Mouse (Mus musculus) left cerebral cortex, adult 9 months (tissue): Measurements from ENCODE around the gene Cnot11.
A peak's percentile ranks its signal among the peaks of the same experiment; 100 is the strongest.

Experiments used
- DNase-seq, 2 experiments: peaks; one replicate each; pipeline ENCODE4 v3.0.0; 2022; ENCODE audit warnings: low spot score in 2 of 2

The Cnot11 gene

DNA sequence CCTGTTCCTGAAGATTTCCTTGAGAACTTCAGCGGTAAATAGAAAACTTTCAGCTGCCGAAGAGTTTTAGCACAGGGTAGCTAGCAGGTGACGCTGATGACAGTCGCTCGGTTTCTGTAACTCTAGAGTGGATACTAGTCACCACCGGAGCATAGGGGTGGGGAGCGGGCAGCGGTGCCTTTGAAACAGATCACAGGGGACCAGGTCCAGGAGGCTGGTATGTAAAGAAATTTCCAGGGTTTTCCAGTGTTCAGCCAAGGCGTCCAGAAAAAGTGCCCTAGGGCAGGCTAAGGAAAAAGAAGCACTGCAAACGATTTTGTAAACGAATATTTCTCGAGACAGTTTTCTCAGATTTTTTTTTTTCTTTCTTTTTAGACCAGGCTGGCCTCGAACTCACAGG lies at the start of gene Cnot11:
Gene Cnot11, plus strand, starts transcription at position 162 of the 400 bp plus-strand sequence.
- DNase-seq, result no peak

DNA sequence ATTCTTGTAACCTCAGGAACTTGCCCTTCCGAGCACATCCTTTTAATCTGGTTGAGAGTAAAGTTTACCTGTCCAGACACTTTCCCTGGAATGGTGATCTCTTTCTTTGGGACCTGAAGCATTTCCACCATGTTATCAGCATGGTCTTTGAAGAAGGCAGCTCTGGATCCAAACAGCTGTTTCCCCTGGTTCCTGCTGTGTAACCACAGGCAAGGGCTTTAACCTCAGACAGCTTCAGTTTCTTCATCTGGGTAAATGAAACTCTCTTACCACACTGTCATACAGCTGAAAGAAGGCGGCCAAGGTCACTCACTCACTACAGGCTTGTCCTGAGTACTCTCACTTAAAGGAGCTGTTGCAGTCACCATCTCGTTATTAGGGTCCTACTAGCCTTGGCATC lies 47.4 kb upstream of the Cnot11 start:
- no peak for DNase-seq

DNA sequence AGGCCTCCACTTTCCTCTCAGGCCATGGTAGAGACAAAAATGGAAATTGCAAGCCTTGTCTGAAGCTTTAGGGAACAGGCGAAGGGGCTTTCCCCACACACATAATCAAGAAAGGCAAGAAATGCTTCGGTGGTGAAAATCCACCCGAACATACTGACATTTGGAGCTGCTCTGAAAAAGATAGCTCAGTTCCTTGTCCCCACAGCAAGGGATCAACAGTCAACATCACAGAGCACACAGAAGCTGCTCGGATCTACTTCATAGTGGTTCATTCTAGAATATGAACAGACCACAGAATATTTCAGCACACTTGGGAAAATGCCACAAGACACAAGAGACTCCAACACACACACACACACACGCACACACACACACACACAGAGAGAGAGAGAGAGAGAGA lies 41.6 kb upstream of the Cnot11 start:
- DNase-seq, result no peak

- DNase-seq, result no peak
Observed at GRCm38 (mm10) chr1:39493664-39494063, 41.1 kb upstream of the Cnot11 start.

DNA sequence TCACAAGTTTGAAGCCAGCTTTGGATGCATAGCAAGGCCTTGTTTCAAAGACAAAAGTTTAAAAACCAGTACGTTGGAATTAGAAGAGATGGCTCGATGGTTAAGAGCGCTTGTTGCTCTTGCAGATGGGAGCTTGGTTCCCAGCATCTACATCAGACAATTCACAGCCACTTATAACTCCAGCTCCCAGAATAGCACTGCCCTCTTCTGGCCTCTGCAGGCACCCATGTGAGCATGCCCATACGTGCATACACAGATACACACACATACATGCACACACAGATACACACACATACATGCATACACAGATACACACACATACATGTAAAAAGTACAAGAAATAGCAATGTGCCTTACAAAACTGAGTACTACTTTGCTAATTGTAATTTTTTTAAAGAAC lies 37.8 kb upstream of the Cnot11 start:
- DNase-seq, result no peak

- no peak for DNase-seq
Observed at GRCm38 (mm10) chr1:39497748-39498147, 37.0 kb upstream of the Cnot11 start.

DNA sequence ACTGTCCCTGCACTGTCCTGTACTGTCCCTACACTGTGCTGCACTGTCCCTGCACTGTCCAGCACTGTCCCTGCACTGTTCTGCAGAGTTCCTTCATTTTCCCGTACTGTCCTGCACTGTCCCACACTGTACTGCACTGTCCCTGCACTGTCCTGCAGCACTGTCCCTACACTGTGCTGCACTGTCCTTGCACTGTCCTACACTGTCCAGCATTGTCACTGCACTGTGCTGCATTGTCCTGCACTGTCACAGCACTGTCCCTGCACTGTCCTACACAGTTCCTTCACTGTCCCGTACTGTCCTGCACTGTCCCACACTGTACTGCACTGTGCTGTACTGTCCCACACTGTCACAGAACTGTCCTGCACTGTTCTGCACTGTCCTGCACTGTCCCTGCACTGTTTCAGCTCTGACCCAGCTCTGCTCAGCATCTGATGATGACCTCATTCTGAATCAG lies 35.3 kb upstream of the Cnot11 start:
- no peak for DNase-seq

- DNase-seq, result peak in 1 of 2 experiments; percentile 24
Observed at GRCm38 (mm10) chr1:39502817-39503633, 31.8 kb upstream of the Cnot11 start.

DNA sequence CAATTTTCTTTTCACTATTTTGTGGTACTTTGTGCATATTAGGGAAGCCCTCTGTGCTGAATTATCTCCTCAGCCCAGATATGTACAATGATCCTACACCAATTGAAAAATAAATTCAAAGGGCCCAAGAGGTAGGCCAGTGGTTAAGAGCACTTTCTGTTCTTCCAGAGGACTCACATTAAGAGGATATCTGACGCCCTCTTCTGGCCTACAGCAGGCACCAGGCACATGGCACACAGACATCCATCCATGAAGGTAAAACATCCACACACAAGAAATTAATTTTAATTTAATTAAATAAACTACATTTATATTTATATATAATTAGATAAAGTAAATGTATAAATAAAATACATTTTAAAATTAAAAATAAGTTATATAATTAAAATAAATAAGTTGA lies 30.5 kb upstream of the Cnot11 start:
- DNase-seq, result peak in 1 of 2 experiments; percentile 51

GRCm38 (mm10) chr1:39505600-39505999 lies 29.2 kb upstream of the Cnot11 start:
- DNase-seq, result no peak

DNA sequence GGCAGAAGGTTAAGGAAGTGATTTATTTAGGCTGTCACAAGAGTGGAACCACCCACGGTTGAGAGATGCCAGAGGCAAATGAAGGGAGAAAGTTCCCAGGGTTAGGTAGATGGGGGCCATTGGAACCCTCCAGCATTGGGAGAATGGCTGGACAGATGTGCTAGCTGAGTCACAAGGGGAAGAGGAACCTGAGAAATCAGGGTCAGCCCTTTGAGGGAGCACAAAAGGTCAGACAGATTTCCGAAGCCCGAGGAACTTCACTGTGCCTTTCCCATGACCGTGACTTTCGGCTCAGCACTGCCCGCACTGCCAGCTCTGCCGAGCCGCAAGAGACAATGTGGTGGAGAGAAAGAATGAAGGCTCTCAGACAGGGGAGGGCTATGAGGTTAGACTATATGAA lies 23.0 kb upstream of the Cnot11 start:
- no peak for DNase-seq

GRCm38 (mm10) chr1:39512183-39512582 lies 22.6 kb upstream of the Cnot11 start:
- DNase-seq, result no peak

DNA sequence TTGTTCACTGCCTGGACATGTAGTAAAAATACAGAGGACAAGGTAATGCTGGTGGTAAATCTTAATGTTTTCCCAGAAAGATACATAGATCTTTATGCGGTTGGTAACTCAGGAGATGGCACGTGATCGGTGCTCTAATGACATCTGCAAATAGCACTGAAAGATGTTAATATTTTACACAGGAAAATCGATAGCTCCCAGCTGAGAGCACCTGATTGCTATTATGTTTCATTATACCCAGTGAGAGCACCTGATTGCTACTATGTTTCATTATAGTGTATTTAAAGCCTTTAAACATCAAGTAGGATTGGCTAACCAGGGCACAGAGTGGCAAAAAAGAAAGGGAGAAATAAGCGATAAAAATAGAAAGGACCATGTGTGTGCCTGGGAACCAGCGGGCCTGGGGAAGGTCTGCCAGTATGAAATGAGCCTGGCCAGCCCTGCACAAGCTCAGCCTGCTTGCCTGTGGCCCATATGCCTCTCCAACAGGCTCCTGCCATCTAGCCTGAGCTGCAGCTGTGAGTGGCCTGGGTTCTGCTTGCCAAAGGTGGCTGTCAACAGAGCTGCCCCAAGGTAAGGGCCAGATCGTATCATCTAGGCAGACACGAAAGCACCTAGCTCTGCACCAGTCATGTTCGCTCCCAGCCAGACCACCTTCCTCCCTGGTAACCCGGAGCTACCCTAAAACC lies 19.3 kb upstream of the Cnot11 start:
- DNase-seq, result no peak

DNA sequence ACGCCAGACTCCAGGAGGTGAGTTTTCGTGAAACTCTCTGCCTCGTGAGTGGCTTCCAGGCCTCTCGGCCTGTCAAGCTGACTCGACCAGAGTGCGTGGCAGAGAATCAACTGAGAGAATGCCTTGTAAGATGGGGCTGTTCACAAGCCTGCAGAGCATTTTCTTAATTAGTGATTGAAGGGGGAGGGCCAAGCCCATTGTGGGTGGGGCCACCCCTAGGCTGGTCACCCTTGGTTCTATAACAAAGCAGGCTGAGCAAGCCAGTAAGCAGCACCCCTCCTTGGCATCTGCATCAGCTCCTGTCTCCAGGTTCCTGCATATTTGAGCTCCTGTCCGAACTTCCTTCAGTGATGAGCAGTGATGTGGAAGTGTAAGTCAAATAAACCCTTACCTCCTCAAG lies 13.5 kb upstream of the Cnot11 start:
- DNase-seq, result no peak

DNA sequence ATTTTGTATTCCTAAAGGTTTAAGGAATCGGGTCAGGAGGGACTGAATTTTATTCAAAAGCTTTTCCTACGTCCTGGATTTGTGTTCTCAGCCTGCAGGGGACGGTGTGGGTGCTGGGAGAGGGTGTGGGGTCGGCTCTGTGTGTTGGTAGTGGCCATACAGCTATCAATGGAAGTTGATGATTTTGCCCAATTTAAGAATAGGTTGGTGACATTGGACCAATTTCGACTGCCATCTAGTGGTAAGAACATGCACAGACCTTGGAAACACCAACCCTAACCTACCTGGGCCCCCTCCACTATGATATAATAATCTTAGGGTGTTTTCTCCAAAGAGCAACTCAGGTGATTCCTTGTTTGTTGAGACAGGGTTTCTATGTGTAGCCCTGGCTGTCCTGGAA lies 12.3 kb upstream of the Cnot11 start:
- peak in 1 of 2 experiments; percentile 46 for DNase-seq

DNA sequence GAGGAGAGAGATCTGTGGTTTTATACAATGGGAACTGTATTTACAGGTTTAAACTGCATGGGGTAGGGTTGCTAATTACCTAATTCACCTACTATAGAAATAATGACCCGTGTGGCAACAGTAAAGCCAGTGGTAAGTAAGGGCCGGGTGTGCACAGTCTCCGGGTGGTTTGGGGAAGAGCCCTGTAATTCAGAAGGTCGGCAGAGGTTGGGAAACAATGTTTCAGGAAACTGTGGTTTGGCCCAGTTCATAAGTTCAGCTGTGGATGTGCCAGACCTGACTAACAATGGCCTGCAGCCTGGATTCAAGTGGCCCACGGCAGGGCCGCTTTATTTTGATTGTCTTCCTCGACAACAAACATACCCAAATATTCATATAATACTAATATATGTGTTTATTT lies 9.0 kb upstream of the Cnot11 start:
- no peak for DNase-seq

DNA sequence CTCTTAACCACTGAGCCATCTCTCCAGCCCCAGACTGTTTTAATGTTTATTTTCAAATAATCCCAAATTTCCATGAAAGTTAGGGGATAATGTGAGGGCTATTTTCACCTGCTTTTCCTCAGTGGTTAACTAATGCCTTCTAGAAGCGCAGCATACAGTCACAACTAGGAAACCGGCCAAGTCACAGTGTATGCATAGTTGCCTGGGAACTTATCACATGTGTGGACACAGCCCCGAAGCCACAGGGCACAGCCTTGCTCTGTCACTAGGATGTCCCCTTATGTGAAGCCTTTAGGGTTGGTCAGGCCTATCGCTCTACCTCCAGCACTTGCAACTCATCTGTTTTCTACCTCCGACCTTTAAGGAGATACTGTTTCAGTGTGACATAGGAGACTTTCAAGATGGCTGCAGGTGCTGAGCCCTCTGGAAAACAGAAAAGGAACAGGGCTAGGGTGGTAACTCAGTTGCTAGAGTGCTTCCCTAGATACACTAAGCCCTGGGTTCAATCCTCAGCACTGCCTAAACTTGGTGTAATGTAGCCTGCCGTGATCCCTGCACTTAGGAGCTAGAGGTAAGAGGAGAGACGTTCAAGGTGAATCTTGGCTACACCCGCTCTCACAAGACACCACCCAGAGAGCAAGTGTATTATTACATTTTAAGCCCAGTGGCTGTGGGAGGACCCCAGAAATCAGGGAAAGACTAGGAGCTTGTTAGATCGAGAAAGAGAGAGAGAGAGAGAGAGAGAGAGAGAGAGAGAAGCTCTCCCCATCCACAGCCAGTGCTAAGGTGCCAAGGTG lies 8.2 kb upstream of the Cnot11 start:
- DNase-seq, result no peak

GRCm38 (mm10) chr1:39527432-39527831 lies 7.4 kb upstream of the Cnot11 start:
- DNase-seq, result peak in 1 of 2 experiments; percentile 70

- no peak for DNase-seq
Observed at GRCm38 (mm10) chr1:39528319-39528718, 6.5 kb upstream of the Cnot11 start.

GRCm38 (mm10) chr1:39530258-39530943 lies 4.4 kb upstream of the Cnot11 start:
- DNase-seq, result peak in 1 of 2 experiments; percentile 87

GRCm38 (mm10) chr1:39531036-39531435 lies 3.8 kb upstream of the Cnot11 start:
- no peak for DNase-seq

GRCm38 (mm10) chr1:39533917-39534316 lies 875 bp upstream of the Cnot11 start:
- no peak for DNase-seq
